Mouse (Mus musculus): ENCODE data around the gene Sh3rf3. TPM values are rescaled to one million over a fixed set of nuclear protein-coding genes. Genes with fewer than 3 reads are reported as not detected.

Gene Sh3rf3
- polyA plus RNA-seq, 2 experiments, result not detected

DNA sequence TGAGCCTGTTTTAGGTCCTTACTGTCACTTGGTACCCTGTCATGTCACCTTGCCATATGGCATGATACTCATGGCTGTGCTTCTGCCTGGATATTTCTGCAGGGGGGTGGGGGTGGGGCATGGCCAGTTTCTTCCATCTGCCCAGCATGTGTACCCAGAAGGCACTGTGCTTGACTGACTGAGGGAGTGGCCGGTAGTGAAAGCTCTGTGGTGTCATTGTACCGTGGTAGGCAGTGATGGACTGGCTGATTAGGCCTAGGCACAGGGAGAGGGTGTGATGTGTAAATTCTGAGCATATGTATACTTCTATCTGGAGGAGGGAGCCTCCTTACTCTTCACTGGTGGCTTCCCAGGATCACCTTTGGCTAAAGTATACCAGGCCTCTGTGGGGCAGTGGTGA lies 51.6 kb downstream of the Sh3rf3 start:
- H3K9ac ChIP-seq (replicated peaks), result no peak overlapping the region
- H3K36me3 ChIP-seq (replicated peaks; ENCODE audit: control insufficient read depth, insufficient read depth, low read depth), result no peaks in the 10 kb centered on the region
- no peaks in the 10 kb centered on the region for H3K4me1 ChIP-seq (replicated peaks; ENCODE audit: control insufficient read depth in 2 of 2, insufficient read depth in 2 of 2, low read length in 1 of 2)
- TF ChIP-seq EP300 (IDR thresholded peaks at IDR 0.05; ENCODE audit: low read depth) (no peak), CTCF (IDR thresholded peaks at IDR 0.05; ENCODE audit: low read depth) (no peak)
- no peaks in the 10 kb centered on the region for H3K9me3 ChIP-seq (ENCODE audit: control insufficient read depth, low read length)
- H3K27me3 ChIP-seq (ENCODE audit: control insufficient read depth, insufficient read depth, low read length), result no peaks in the 10 kb centered on the region
- DNase-seq (ENCODE audit: low read depth in 3 of 3, low spot score in 3 of 3) (no peak), ATAC-seq (ENCODE audit: insufficient read depth) (no peak)
- no peak overlapping the region for H3K27ac ChIP-seq
- 40% methylated on average over 2 of the region's 2 CpGs for WGBS (ENCODE audit: insufficient replicate concordance)
- no peak overlapping the region for H3K4me3 ChIP-seq (ENCODE audit: insufficient read depth in 1 of 2, low read depth in 2 of 2, low read length in 2 of 2)
- H3K4me2 ChIP-seq (ENCODE audit: low read depth), result no peak overlapping the region

DNA sequence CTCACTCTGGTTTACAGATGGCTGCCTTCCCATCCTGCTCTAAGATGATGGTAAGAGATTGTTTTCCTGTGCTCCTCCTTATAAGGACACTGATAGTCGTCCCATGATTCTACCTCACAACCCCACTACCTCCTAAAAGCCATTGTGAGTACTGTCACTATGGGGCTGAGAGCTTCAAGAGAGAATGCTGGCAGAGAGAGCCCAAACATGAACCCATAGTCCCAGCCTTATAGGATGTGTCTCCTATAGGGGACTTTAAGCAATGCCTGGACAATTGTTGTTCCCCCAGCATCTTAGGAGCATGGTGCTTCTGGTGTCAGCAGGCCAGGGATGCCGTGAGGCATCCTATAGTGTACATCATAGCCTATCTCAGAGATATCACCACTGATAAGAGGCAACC lies 54.4 kb downstream of the Sh3rf3 start:
- WGBS (ENCODE audit: insufficient replicate concordance), result 62% methylated on average over 2 of the region's 2 CpGs
- Histone ChIP-seq H3K4me3 (ENCODE audit: insufficient read depth in 1 of 2, low read depth in 2 of 2, low read length in 2 of 2) (no peak overlapping the region), H3K4me2 (ENCODE audit: low read depth) (no peak overlapping the region)

DNA sequence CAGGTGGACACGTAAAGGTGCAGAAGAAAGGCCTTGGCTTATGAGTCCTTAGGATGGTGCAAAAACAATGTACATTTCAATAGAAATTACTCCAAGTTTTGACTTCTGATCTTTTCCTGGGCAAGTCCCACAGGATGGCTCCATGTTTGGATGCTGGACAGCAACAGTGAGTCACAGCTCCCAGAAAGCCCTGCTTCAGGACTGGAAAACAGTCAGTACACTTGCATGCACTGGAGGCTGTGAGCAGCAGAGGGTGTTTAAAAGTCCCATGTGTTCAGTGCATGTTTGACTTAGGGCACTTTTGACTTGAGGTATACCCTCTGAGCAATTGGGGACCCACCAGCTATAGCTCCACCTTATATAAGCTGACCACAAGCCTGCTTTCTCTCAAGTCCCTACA lies 56.7 kb downstream of the Sh3rf3 start:
- 71% methylated on average over 1 of the region's 1 CpGs for WGBS (ENCODE audit: insufficient replicate concordance)
- ATAC-seq (ENCODE audit: insufficient read depth), result no peak
- TF ChIP-seq CTCF (IDR thresholded peaks at IDR 0.05; ENCODE audit: low read depth) (no peak), EP300 (IDR thresholded peaks at IDR 0.05; ENCODE audit: low read depth) (no peak)
- no peak for DNase-seq (ENCODE audit: low read depth in 3 of 3, low spot score in 3 of 3)
- H3K9me3 ChIP-seq (ENCODE audit: control insufficient read depth, low read length), result no peaks in the 10 kb centered on the region
- no peak overlapping the region for H3K4me3 ChIP-seq (ENCODE audit: insufficient read depth in 1 of 2, low read depth in 2 of 2, low read length in 2 of 2)
- no peaks in the 10 kb centered on the region for H3K4me1 ChIP-seq (replicated peaks; ENCODE audit: control insufficient read depth in 2 of 2, insufficient read depth in 2 of 2, low read length in 1 of 2)
- H3K9ac ChIP-seq (replicated peaks), result no peak overlapping the region
- no peak overlapping the region for H3K4me2 ChIP-seq (ENCODE audit: low read depth)
- no peaks in the 10 kb centered on the region for H3K27me3 ChIP-seq (ENCODE audit: control insufficient read depth, insufficient read depth, low read length)
- H3K27ac ChIP-seq, result no peak overlapping the region
- H3K36me3 ChIP-seq (replicated peaks; ENCODE audit: control insufficient read depth, insufficient read depth, low read depth), result no peaks in the 10 kb centered on the region

More for the DNA sequence above, 54.4 kb downstream of the Sh3rf3 start:
- no peak for TF ChIP-seq EP300 (IDR thresholded peaks at IDR 0.05; ENCODE audit: low read depth)
- TF ChIP-seq CTCF (IDR thresholded peaks at IDR 0.05; ENCODE audit: low read depth), result no peak
- DNase-seq (ENCODE audit: low read depth in 3 of 3, low spot score in 3 of 3) (no peak), ATAC-seq (ENCODE audit: insufficient read depth) (no peak)
- H3K9me3 ChIP-seq (ENCODE audit: control insufficient read depth, low read length), result no peaks in the 10 kb centered on the region
- no peak overlapping the region for H3K27ac ChIP-seq
- no peaks in the 10 kb centered on the region for H3K27me3 ChIP-seq (ENCODE audit: control insufficient read depth, insufficient read depth, low read length)
- no peaks in the 10 kb centered on the region for H3K36me3 ChIP-seq (replicated peaks; ENCODE audit: control insufficient read depth, insufficient read depth, low read depth)
- no peak overlapping the region for H3K9ac ChIP-seq (replicated peaks)
- no peaks in the 10 kb centered on the region for H3K4me1 ChIP-seq (replicated peaks; ENCODE audit: control insufficient read depth in 2 of 2, insufficient read depth in 2 of 2, low read length in 1 of 2)

DNA sequence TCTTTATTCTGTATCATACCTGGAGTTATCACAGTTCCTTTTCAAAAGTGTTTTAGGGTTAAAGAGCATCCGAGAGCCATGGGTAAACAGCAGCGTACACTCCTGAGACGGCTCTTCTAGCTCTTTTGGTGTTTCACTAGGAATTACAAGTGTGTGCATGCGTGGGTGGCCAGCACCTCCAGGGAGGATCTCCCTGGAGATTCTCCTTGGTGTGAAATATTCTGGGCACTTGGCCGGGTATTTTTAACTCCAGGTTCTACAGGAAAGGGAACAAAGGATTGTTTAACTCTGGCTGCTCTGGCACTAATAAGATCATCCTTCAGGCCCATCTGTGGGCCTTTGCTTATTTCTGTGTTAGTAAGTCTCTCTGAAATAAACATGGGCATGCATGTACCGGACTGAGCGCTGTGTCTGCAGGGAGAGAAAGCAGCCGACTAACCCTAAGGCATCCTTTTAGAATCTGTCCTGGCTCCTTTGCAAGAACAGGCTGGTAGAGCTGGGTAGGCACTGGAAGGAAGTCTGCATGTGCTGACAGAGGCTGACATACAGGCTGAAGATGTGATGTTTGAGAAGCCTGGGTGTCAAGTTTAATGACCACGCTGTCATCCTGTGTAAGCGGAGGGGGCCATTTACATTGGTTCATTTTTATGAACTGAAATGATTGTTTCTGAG lies 58.1 kb downstream of the Sh3rf3 start:
- no peak overlapping the region for H3K4me2 ChIP-seq (ENCODE audit: low read depth)
- H3K9me3 ChIP-seq (ENCODE audit: control insufficient read depth, low read length), result no peaks in the 10 kb centered on the region
- H3K27ac ChIP-seq, result no peak overlapping the region
- no peaks in the 10 kb centered on the region for H3K36me3 ChIP-seq (replicated peaks; ENCODE audit: control insufficient read depth, insufficient read depth, low read depth)
- WGBS (ENCODE audit: insufficient replicate concordance), result 67% methylated on average over 10 of the region's 10 CpGs
- no peaks in the 10 kb centered on the region for H3K4me1 ChIP-seq (replicated peaks; ENCODE audit: control insufficient read depth in 2 of 2, insufficient read depth in 2 of 2, low read length in 1 of 2)
- no peaks in the 10 kb centered on the region for H3K27me3 ChIP-seq (ENCODE audit: control insufficient read depth, insufficient read depth, low read length)
- H3K4me3 ChIP-seq (ENCODE audit: insufficient read depth in 1 of 2, low read depth in 2 of 2, low read length in 2 of 2), result no peak overlapping the region
- DNase-seq (ENCODE audit: low read depth in 3 of 3, low spot score in 3 of 3) (no peak), ATAC-seq (ENCODE audit: insufficient read depth) (no peak)
- no peak overlapping the region for H3K9ac ChIP-seq (replicated peaks)
- TF ChIP-seq CTCF (IDR thresholded peaks at IDR 0.05; ENCODE audit: low read depth) (no peak), EP300 (IDR thresholded peaks at IDR 0.05; ENCODE audit: low read depth) (no peak)

DNA sequence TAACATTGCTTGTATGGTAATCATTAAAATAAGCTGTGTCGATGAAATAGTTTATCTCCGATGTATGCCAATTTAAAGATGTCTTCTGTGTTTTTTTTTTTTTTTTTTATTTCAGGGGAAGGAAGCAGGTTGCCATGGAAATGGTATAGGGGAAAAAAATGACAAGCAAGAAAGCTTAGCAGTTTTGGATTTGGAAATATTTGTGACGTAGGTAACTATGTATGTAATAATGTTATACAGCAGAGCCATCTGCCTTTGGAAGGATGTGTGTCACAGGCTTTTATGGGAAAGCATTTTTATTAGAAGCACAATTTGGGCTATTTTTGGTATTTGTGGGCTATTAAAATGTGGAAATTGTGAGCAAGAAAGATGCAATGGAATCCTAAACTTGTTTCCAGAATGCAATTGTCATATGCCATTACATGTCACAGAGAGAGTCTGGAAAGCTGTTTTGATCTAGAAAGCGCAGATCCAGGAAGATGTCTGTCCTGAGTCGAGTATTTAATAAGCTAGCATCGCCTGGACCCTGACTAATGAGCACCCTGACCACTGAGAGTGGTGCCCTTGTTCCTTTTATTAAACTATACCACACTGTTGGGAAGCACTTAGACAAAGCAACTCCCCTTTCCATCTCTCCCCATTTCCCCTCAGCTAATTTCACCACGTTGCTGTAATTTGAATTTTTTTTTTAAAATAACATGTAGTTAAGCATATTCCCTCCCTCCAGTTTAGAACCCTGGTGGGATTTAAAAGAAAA lies 58.8 kb downstream of the Sh3rf3 start:
- no peak overlapping the region for H3K27ac ChIP-seq
- H3K36me3 ChIP-seq (replicated peaks; ENCODE audit: control insufficient read depth, insufficient read depth, low read depth), result no peaks in the 10 kb centered on the region
- no peaks in the 10 kb centered on the region for H3K9me3 ChIP-seq (ENCODE audit: control insufficient read depth, low read length)
- H3K9ac ChIP-seq (replicated peaks), result no peak overlapping the region
- TF ChIP-seq EP300 (IDR thresholded peaks at IDR 0.05; ENCODE audit: low read depth), result no peak
- H3K4me1 ChIP-seq (replicated peaks; ENCODE audit: control insufficient read depth in 2 of 2, insufficient read depth in 2 of 2, low read length in 1 of 2), result no peaks in the 10 kb centered on the region
- 56% methylated on average over 7 of the region's 7 CpGs for WGBS (ENCODE audit: insufficient replicate concordance)
- H3K27me3 ChIP-seq (ENCODE audit: control insufficient read depth, insufficient read depth, low read length), result no peaks in the 10 kb centered on the region
- ATAC-seq (ENCODE audit: insufficient read depth) (no peak), DNase-seq (ENCODE audit: low read depth in 3 of 3, low spot score in 3 of 3) (no peak)
- H3K4me3 ChIP-seq (ENCODE audit: insufficient read depth in 1 of 2, low read depth in 2 of 2, low read length in 2 of 2), result no peak overlapping the region
- no peak overlapping the region for H3K4me2 ChIP-seq (ENCODE audit: low read depth)

Data from liver, embryonic 14.5 days (tissue).